Mouse (Mus musculus): Measurements from ENCODE around the gene Taldo1. TPM values are rescaled to one million over a fixed set of nuclear protein-coding genes. Genes with fewer than 3 reads are reported as not detected.

Taldo1 gene
- 321 and 322 TPM in 2 replicates for polyA plus RNA-seq (2014; fragmentation: Nextera tagmentation; extraction: Ambion mirVana)

- Histone ChIP-seq H3K4me2 (replicated peaks; ENCODE audit: low read depth, low read length) (peak within 1 kb of the TSS; percentile 92), H3K9ac (ENCODE audit: low read depth, low read length) (peak within 1 kb of the TSS; percentile 76), H3K9me3 (ENCODE audit: control insufficient read depth, low read length) (no peaks in the 10 kb centered on the region), H3K4me3 (ENCODE audit: low read length) (peak within 1 kb of the TSS; percentile 62), H3K36me3 (ENCODE audit: control insufficient read depth, insufficient read depth, low read length) (peaks cover 11% of the 10 kb centered on the region; the same call in 1 of the 2 replicates), H3K4me1 (ENCODE audit: control insufficient read depth, insufficient read depth, low read length) (peaks cover 8% of the 10 kb centered on the region), H3K27ac (ENCODE audit: low read depth, low read length) (peak within 1 kb of the TSS; percentile 81), H3K27me3 (ENCODE audit: control insufficient read depth, insufficient read depth, low read length) (no peaks in the 10 kb centered on the region)
- peak; percentile 96 for ATAC-seq (ENCODE audit: low FRiP score, low TSS enrichment)
- WGBS, result 1% methylated on average over 57 of the region's 57 CpGs
Observed at GRCm38 (mm10) chr7:141391625-141392551, at the start of gene Taldo1. Taldo1 (plus strand) TSS chr7:141392199.

GRCm38 (mm10) chr7:141343230-141343629 lies 48.8 kb upstream of the Taldo1 start:
- WGBS, result 56% methylated on average over 2 of the region's 2 CpGs

GRCm38 (mm10) chr7:141343696-141344095 lies 48.3 kb upstream of the Taldo1 start:
- WGBS, result 68% methylated on average over 7 of the region's 7 CpGs
- Histone ChIP-seq H3K4me3 (ENCODE audit: low read length) (no peak overlapping the region), H3K9me3 (ENCODE audit: control insufficient read depth, low read length) (no peaks in the 10 kb centered on the region), H3K27me3 (ENCODE audit: control insufficient read depth, insufficient read depth, low read length) (no peaks in the 10 kb centered on the region), H3K4me1 (ENCODE audit: control insufficient read depth, insufficient read depth, low read length) (peaks cover 10% of the 10 kb centered on the region), H3K4me2 (replicated peaks; ENCODE audit: low read depth, low read length) (no peak overlapping the region), H3K36me3 (ENCODE audit: control insufficient read depth, insufficient read depth, low read length) (no peaks in the 10 kb centered on the region), H3K9ac (ENCODE audit: low read depth, low read length) (no peak overlapping the region), H3K27ac (ENCODE audit: low read depth, low read length) (no peak overlapping the region)
- no peak for ATAC-seq (ENCODE audit: low FRiP score, low TSS enrichment)

More at GRCm38 (mm10) chr7:141343230-141343629, 48.8 kb upstream of the Taldo1 start:
- no peaks in the 10 kb centered on the region for H3K9me3 ChIP-seq (ENCODE audit: control insufficient read depth, low read length)
- H3K36me3 ChIP-seq (ENCODE audit: control insufficient read depth, insufficient read depth, low read length), result no peaks in the 10 kb centered on the region
- no peak for ATAC-seq (ENCODE audit: low FRiP score, low TSS enrichment)
- H3K27me3 ChIP-seq (ENCODE audit: control insufficient read depth, insufficient read depth, low read length), result no peaks in the 10 kb centered on the region; the same call in 1 of the 2 replicates
- H3K4me2 ChIP-seq (replicated peaks; ENCODE audit: low read depth, low read length), result no peak overlapping the region
- H3K9ac ChIP-seq (ENCODE audit: low read depth, low read length), result no peak overlapping the region
- H3K27ac ChIP-seq (ENCODE audit: low read depth, low read length), result no peak overlapping the region
- H3K4me1 ChIP-seq (ENCODE audit: control insufficient read depth, insufficient read depth, low read length), result peaks cover 15% of the 10 kb centered on the region
- H3K4me3 ChIP-seq (ENCODE audit: low read length), result no peak overlapping the region

- Histone ChIP-seq H3K4me1 (ENCODE audit: control insufficient read depth, insufficient read depth, low read length) (0 out of 2 replicates have a peak, but pooled peaks cover 7% of the 10 kb centered on the region), H3K4me3 (ENCODE audit: low read length) (no peak overlapping the region), H3K27ac (ENCODE audit: low read depth, low read length) (no peak overlapping the region), H3K9me3 (ENCODE audit: control insufficient read depth, low read length) (no peaks in the 10 kb centered on the region), H3K4me2 (replicated peaks; ENCODE audit: low read depth, low read length) (no peak overlapping the region), H3K9ac (ENCODE audit: low read depth, low read length) (no peak overlapping the region), H3K27me3 (ENCODE audit: control insufficient read depth, insufficient read depth, low read length) (no peaks in the 10 kb centered on the region), H3K36me3 (ENCODE audit: control insufficient read depth, insufficient read depth, low read length) (no peaks in the 10 kb centered on the region)
- ATAC-seq (ENCODE audit: low FRiP score, low TSS enrichment), result no peak
- 91% methylated on average over 5 of the region's 5 CpGs for WGBS
Observed at GRCm38 (mm10) chr7:141344787-141345186, 47.2 kb upstream of the Taldo1 start.

GRCm38 (mm10) chr7:141351061-141351460 lies 40.9 kb upstream of the Taldo1 start:
- no peak overlapping the region for H3K4me3 ChIP-seq (ENCODE audit: low read length)
- H3K36me3 ChIP-seq (ENCODE audit: control insufficient read depth, insufficient read depth, low read length), result no peaks in the 10 kb centered on the region
- ATAC-seq (ENCODE audit: low FRiP score, low TSS enrichment), result no peak
- no peaks in the 10 kb centered on the region for H3K4me1 ChIP-seq (ENCODE audit: control insufficient read depth, insufficient read depth, low read length)
- no peak overlapping the region for H3K27ac ChIP-seq (ENCODE audit: low read depth, low read length)
- no peaks in the 10 kb centered on the region for H3K27me3 ChIP-seq (ENCODE audit: control insufficient read depth, insufficient read depth, low read length)
- WGBS, result 78% methylated on average over 6 of the region's 6 CpGs
- no peak overlapping the region for H3K9ac ChIP-seq (ENCODE audit: low read depth, low read length)
- H3K9me3 ChIP-seq (ENCODE audit: control insufficient read depth, low read length), result no peaks in the 10 kb centered on the region
- no peak overlapping the region for H3K4me2 ChIP-seq (replicated peaks; ENCODE audit: low read depth, low read length)

- Histone ChIP-seq H3K9me3 (ENCODE audit: control insufficient read depth, low read length) (no peaks in the 10 kb centered on the region), H3K4me1 (ENCODE audit: control insufficient read depth, insufficient read depth, low read length) (no peaks in the 10 kb centered on the region), H3K9ac (ENCODE audit: low read depth, low read length) (no peak overlapping the region), H3K4me2 (replicated peaks; ENCODE audit: low read depth, low read length) (no peak overlapping the region), H3K27me3 (ENCODE audit: control insufficient read depth, insufficient read depth, low read length) (no peaks in the 10 kb centered on the region), H3K36me3 (ENCODE audit: control insufficient read depth, insufficient read depth, low read length) (no peaks in the 10 kb centered on the region), H3K4me3 (ENCODE audit: low read length) (no peak overlapping the region), H3K27ac (ENCODE audit: low read depth, low read length) (no peak overlapping the region)
- no peak for ATAC-seq (ENCODE audit: low FRiP score, low TSS enrichment)
- WGBS, result 88% methylated on average over 8 of the region's 8 CpGs
Observed at GRCm38 (mm10) chr7:141355051-141355450, 36.9 kb upstream of the Taldo1 start.

GRCm38 (mm10) chr7:141355626-141356326 lies 36.2 kb upstream of the Taldo1 start:
- Histone ChIP-seq H3K9ac (ENCODE audit: low read depth, low read length) (no peak overlapping the region), H3K27me3 (ENCODE audit: control insufficient read depth, insufficient read depth, low read length) (no peaks in the 10 kb centered on the region; the same call in 1 of the 2 replicates), H3K4me1 (ENCODE audit: control insufficient read depth, insufficient read depth, low read length) (no peaks in the 10 kb centered on the region), H3K9me3 (ENCODE audit: control insufficient read depth, low read length) (no peaks in the 10 kb centered on the region), H3K36me3 (ENCODE audit: control insufficient read depth, insufficient read depth, low read length) (no peaks in the 10 kb centered on the region), H3K4me2 (replicated peaks; ENCODE audit: low read depth, low read length) (no peak overlapping the region), H3K27ac (ENCODE audit: low read depth, low read length) (no peak overlapping the region), H3K4me3 (ENCODE audit: low read length) (no peak overlapping the region)
- ATAC-seq (ENCODE audit: low FRiP score, low TSS enrichment), result peak; percentile 43; the same call in 1 of the 2 replicates
- WGBS, result 57% methylated on average over 12 of the region's 12 CpGs

GRCm38 (mm10) chr7:141356971-141357370 lies 35.0 kb upstream of the Taldo1 start:
- ATAC-seq (ENCODE audit: low FRiP score, low TSS enrichment), result no peak

More at GRCm38 (mm10) chr7:141356971-141357370, 35.0 kb upstream of the Taldo1 start:
- 81% methylated on average over 14 of the region's 14 CpGs for WGBS
- Histone ChIP-seq H3K27me3 (ENCODE audit: control insufficient read depth, insufficient read depth, low read length) (peaks cover 8% of the 10 kb centered on the region), H3K9me3 (ENCODE audit: control insufficient read depth, low read length) (no peaks in the 10 kb centered on the region), H3K27ac (ENCODE audit: low read depth, low read length) (no peak overlapping the region), H3K36me3 (ENCODE audit: control insufficient read depth, insufficient read depth, low read length) (no peaks in the 10 kb centered on the region), H3K4me1 (ENCODE audit: control insufficient read depth, insufficient read depth, low read length) (no peaks in the 10 kb centered on the region), H3K9ac (ENCODE audit: low read depth, low read length) (no peak overlapping the region), H3K4me3 (ENCODE audit: low read length) (no peak overlapping the region), H3K4me2 (replicated peaks; ENCODE audit: low read depth, low read length) (no peak overlapping the region)

All from kidney, embryonic 14.5 days (tissue).